Mouse (Mus musculus) kidney, embryonic 16.5 days (tissue): ENCODE measurements around the gene Scnn1a. TPM values are rescaled to one million over a fixed set of nuclear protein-coding genes. Genes with fewer than 3 reads are reported as not detected.
"Not testable (repeated sequence)": the region's sequence is repeated elsewhere in the genome, so short reads cannot be mapped to it uniquely, and the experiment has no call there.

Source experiments
- ATAC-seq: fragments of 200-750 bp; cut with Nextera tagmentation; 2 replicates; pipeline ENCODE4 v1.8.0; 2017; ENCODE audit warnings: moderate TSS enrichment; ENCODE audit not compliant: low FRiP score, low TSS enrichment
- H3K27ac ChIP-seq: fragments of 300-500 bp; sonication (generic); 2 replicates; pipeline ENCODE4 v1.5.1; 2014; ENCODE audit warnings: low read length
- H3K27me3 ChIP-seq: fragments of 300-500 bp; sonication (generic); 2 replicates; pipeline ENCODE4 v1.6.1; 2014; ENCODE audit warnings: low read length, control low read depth, mixed read lengths; ENCODE audit not compliant: insufficient read depth
- H3K36me3 ChIP-seq: fragments of 300-500 bp; sonication (generic); 2 replicates; pipeline ENCODE4 v1.6.1; 2014; ENCODE audit warnings: low read length, control low read depth, mixed read lengths; ENCODE audit not compliant: insufficient read depth
- H3K4me1 ChIP-seq: fragments of 300-500 bp; sonication (generic); 2 replicates; pipeline ENCODE4 v1.6.1; 2014; ENCODE audit warnings: low read length, control low read depth, mixed read lengths; ENCODE audit not compliant: insufficient read depth
- H3K4me2 ChIP-seq: fragments of 300-500 bp; sonication (generic); replicated peaks from 2 replicates; pipeline ENCODE4 v1.6.1; 2014; ENCODE audit warnings: low read depth, low read length
- H3K4me3 ChIP-seq: fragments of 300-500 bp; sonication (generic); 2 replicates; pipeline ENCODE4 v1.5.1; 2014; ENCODE audit warnings: mild to moderate bottlenecking, low read length
- H3K9ac ChIP-seq: fragments of 300-500 bp; sonication (generic); replicated peaks from 2 replicates; pipeline ENCODE4 v1.6.1; 2014; ENCODE audit warnings: low read length
- H3K9me3 ChIP-seq: fragments of 300-500 bp; sonication (generic); 2 replicates; pipeline ENCODE4 v1.6.1; 2016; ENCODE audit warnings: low read length, control low read depth
- WGBS: fragments of 180-500 bp; shearing (Covaris S2); extraction: QIAGEN DNeasy Blood & Tissue Kit; methylation state at CpG from one replicate; pipeline ENCODE4 v1.1.7; 2014; 5-methylcytosine and 5-hydroxymethylcytosine counted together
- polyA plus RNA-seq: library from polyadenylated mRNA; unstranded; fragments of >200 nt; fragmentation: Nextera tagmentation; extraction: Ambion mirVana; gene quantifications from 2 replicates; pipeline ENCODE4 v1.2.1, GENCODE M21; 2015

Gene Scnn1a
- polyA plus RNA-seq: 7.5 and 7.7 TPM in 2 replicates

DNA sequence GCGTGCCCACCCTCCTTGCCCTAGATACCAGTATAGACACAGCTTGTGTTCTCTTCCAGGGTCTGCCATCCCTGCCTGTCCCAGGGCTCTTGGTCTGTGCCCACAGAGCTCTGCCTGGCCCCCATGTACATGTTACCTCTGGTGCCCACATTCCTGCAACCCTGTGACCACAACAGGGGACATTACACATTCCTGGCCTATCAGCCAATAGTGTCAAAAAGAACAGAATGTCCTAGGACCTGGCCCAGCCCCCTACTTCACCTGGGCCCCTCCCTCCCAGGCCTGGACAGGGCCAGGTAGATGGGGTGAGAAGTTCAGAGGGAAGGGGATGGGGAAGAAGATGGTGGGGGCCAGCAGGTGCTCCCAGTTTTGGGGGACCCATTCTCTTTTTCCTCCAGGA, at the start of gene Scnn1a:
Scnn1a (plus strand) TSS at position 337 of the 400 bp plus-strand sequence.
- H3K4me2 ChIP-seq: peak within 1 kb of the TSS; percentile 37

DNA sequence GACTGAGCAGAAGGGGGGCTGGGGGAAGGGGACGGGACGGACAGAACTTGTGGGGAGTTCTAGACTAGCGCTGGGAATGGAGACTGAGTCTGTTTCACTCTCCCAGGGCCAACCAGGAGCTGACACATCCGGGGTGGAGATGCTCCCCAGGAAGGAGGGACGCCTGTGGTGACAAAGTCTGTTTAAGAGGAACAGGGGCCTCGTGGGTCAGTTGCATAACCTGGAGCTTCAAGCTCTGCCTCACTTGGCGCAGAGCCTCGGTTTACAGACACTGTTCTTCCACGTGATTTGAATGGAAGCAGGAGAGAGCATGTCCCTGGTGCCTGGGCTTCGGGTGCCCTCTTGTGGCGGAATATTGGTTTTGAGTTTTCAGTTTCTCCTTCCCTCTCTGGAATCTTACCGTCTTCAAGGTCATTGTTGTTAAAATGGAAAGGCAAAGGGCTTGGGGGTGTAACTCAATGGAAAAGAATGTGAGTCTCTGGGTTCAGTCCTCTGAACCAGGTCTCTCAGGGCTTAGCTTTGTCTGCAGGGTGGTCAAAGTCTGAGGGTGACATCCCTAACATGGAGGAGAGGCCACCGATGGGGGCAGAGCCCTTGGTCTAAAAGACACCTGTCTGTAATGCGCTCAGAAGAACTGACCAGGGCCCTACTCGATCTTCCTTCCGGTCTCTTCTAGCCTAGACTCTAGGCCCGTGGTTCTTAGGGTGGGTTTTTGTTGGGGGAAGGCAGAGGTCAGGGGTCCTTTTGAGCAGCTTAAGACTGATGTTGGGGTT, 48.8 kb upstream of the Scnn1a start:
- Histone ChIP-seq H3K4me2 (peak overlapping the region; percentile 46), H3K27ac (no peak overlapping the region), H3K9ac (peak overlapping the region; percentile 43), H3K36me3 (no peaks in the 10 kb centered on the region), H3K4me3 (peak overlapping the region; percentile 13; the same call in 1 of the 2 replicates), H3K27me3 (no peaks in the 10 kb centered on the region; the same call in 1 of the 2 replicates), H3K4me1 (peaks cover 3% of the 10 kb centered on the region; the same call in 1 of the 2 replicates), H3K9me3 (no peaks in the 10 kb centered on the region)
- WGBS: 21% methylated on average over 17 of the region's 17 CpGs
- ATAC-seq: peak; percentile 87

More for the DNA sequence above, at the start of gene Scnn1a:
- Histone ChIP-seq H3K9me3 (no peaks in the 10 kb centered on the region), H3K4me3 (peak within 1 kb of the TSS; percentile 19; the same call in 1 of the 2 replicates), H3K36me3 (no peaks in the 10 kb centered on the region), H3K27ac (0 out of 2 replicates have a peak within 1 kb of the TSS, but pooled peaks have one; percentile 26), H3K27me3 (peaks cover 28% of the 10 kb centered on the region), H3K9ac (no peak within 1 kb of the TSS; the same call in 1 of the 2 replicates), H3K4me1 (0 out of 2 replicates have a peak, but pooled peaks cover 4% of the 10 kb centered on the region)
- no peak for ATAC-seq
- 100% methylated on average over 1 of the region's 1 CpGs for WGBS

DNA sequence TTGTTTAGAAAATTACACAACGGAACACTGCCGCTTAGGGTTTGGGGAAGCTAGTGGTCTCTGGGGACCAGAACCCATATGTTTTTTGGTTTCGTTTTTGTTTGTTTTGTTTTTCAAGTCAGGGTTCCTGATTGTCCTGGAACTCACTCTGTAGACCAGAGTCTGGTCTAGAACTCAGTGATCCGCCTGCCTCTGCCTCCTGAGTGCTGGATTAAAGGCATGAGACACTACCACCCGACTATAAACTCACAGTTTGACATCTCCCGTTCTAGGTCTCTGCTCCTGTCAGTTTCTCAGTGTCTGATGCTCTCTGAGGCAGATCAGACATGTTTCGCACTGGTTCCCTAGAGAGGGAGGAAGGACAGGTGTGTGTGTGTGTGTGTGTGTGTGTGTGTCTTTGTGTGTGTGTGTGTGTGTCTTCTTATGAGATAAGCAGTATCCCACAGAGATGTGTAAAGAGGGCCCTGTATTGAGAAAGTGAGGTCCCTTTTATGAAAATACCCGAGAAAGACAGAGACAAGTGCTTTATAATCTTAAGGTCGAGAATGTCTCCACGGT, 48.2 kb upstream of the Scnn1a start:
- Histone ChIP-seq H3K36me3 (no peaks in the 10 kb centered on the region), H3K27me3 (no peaks in the 10 kb centered on the region; the same call in 1 of the 2 replicates), H3K4me3 (no peak overlapping the region), H3K9ac (peak overlapping the region; percentile 43), H3K9me3 (no peaks in the 10 kb centered on the region), H3K27ac (no peak overlapping the region), H3K4me2 (no peak overlapping the region), H3K4me1 (peaks cover 3% of the 10 kb centered on the region; the same call in 1 of the 2 replicates)
- 76% methylated on average over 10 of the region's 10 CpGs for WGBS
- no peak for ATAC-seq

DNA sequence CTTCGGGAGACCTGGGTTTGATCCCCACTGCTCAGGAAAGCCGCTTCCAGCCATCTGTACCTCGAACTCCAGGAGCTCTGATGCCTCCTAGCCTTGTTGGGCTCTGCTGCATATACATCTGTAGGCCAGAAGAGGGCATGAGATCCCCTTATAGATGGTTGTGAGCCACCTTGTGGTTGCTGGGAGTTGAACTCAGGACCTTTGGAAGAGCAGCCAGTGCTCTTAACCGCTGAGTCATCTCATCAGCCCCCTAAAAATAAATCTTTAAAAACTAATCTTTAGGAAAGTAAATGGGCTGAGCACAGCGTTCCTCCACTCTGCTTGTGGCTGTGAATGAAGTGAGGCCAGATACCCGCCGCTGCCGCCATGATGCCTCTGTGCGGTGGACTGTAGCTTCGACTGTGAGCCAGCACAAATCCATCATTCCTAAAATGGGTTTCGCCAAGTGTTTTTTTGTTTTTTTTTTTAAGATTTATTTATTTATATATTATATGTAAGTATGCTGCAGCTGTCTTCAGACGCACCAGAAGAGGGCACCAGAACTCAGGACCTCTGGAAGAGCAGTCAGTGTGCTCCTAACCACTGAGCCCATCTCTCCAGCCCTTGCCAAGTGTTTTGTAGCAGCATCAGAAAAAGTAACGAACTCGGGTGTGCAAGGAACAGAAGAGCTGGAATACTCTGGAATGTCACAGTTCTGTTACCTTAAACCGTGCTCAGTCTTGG, 45.5 kb upstream of the Scnn1a start:
- Histone ChIP-seq H3K36me3 (no peaks in the 10 kb centered on the region), H3K27me3 (no peaks in the 10 kb centered on the region; the same call in 1 of the 2 replicates), H3K4me2 (no peak overlapping the region), H3K9ac (no peak overlapping the region), H3K9me3 (no peaks in the 10 kb centered on the region), H3K27ac (no peak overlapping the region), H3K4me1 (peaks cover 3% of the 10 kb centered on the region; the same call in 1 of the 2 replicates), H3K4me3 (no peak overlapping the region)
- 50% methylated on average over 15 of the region's 15 CpGs for WGBS
- no peak for ATAC-seq

DNA sequence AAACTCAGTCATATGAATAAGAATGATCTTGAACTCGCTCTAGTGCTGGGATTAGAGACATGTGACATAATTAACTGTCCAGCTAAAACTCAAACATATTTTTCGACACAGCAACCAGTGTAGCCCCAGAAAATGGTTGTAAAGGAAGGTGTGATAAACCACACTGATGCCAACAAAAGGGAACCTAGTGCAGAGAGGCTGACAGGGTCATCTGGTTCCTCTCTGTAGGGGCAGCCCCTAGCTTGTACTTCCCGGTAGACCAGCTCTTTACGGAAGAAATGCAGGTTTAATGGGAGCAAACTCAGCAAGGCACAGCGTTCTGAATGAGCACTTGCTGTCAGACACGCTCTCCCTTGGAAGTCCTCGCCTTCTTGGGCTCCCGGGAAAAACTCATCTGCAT, 40.7 kb upstream of the Scnn1a start:
- WGBS: 55% methylated on average over 8 of the region's 8 CpGs
- Histone ChIP-seq H3K4me1 (0 out of 2 replicates have a peak, but pooled peaks cover 3% of the 10 kb centered on the region), H3K27me3 (no peaks in the 10 kb centered on the region), H3K36me3 (no peaks in the 10 kb centered on the region), H3K4me3 (no peak overlapping the region), H3K9ac (no peak overlapping the region), H3K9me3 (no peaks in the 10 kb centered on the region), H3K4me2 (no peak overlapping the region), H3K27ac (no peak overlapping the region)
- no peak for ATAC-seq

DNA sequence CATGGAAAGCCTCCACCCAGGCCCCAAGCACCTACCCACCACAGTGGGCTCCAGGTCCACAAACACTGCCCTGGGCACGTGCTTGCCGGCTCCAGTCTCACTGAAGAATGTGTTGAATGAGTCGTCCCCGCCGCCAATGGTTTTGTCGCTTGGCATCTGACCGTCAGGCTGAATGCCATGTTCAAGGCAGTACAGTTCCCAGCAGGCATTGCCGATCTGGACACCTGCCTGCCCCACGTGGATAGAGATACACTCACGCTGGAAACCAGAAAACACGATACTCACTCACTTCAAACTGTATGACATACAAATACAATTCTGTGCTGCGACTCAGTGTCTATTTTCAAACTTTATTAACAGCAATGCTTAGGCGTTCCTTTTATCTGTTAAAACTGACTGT, 37.7 kb upstream of the Scnn1a start:
- not testable (repeated sequence) for H3K27me3 ChIP-seq, H3K36me3 ChIP-seq, H3K9ac ChIP-seq, H3K27ac ChIP-seq, H3K4me2 ChIP-seq, ATAC-seq, H3K4me1 ChIP-seq, H3K4me3 ChIP-seq, H3K9me3 ChIP-seq
- WGBS: 92% methylated on average over 13 of the region's 13 CpGs

DNA sequence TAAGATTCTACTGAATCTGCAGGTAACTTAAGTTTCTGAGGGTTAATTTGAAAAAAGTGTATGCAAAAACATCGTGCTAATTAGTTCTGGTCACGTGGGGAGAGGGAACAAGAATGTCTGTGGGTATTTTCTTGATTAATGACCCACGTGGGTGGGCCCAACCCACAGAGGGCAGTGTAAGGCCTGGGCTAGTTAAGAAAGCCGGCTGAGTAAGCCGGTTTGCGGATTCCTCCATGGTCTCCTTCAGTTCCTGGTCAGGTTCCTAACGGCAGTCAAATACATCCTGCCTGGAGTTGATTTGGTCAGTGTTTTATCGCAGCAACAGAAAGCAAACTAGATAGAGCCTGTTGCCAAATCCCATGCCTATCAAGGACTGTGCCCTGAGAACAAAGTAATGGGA, 36.2 kb upstream of the Scnn1a start:
- H3K4me1 ChIP-seq: 0 out of 2 replicates have a peak, but pooled peaks cover 3% of the 10 kb centered on the region
- H3K9ac ChIP-seq: no peak overlapping the region
- H3K36me3 ChIP-seq: no peaks in the 10 kb centered on the region
- no peak overlapping the region for H3K4me3 ChIP-seq
- H3K27ac ChIP-seq: no peak overlapping the region
- 22% methylated on average over 8 of the region's 8 CpGs for WGBS
- no peak overlapping the region for H3K4me2 ChIP-seq
- no peaks in the 10 kb centered on the region for H3K9me3 ChIP-seq
- no peaks in the 10 kb centered on the region for H3K27me3 ChIP-seq
- no peak for ATAC-seq

DNA sequence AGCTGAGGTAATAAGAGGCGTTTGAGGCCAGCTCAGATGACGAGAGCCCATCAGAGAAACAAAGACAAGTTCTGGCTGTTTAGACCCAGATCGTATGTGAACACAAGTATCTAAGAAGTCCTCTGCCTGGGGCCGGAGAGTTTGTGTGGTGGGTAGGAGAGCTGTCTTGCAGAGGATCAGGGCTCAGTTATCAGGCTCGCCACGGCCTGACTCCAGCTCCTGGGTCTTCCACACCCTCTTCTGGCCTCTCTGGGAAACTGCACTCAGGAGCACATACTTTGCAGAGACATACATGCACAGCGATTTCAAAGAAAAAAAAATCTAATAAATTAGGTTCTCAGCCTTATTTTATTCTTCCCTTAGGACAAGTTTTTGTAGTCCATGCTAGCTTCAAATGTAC, 35.7 kb upstream of the Scnn1a start:
- H3K4me2 ChIP-seq: no peak overlapping the region
- H3K4me1 ChIP-seq: 0 out of 2 replicates have a peak, but pooled peaks cover 3% of the 10 kb centered on the region
- H3K27ac ChIP-seq: no peak overlapping the region; the same call in 1 of the 2 replicates
- H3K9me3 ChIP-seq: no peaks in the 10 kb centered on the region
- no peaks in the 10 kb centered on the region for H3K27me3 ChIP-seq
- WGBS: 90% methylated on average over 7 of the region's 7 CpGs
- no peak for ATAC-seq
- H3K4me3 ChIP-seq: no peak overlapping the region
- H3K36me3 ChIP-seq: no peaks in the 10 kb centered on the region
- no peak overlapping the region for H3K9ac ChIP-seq

DNA sequence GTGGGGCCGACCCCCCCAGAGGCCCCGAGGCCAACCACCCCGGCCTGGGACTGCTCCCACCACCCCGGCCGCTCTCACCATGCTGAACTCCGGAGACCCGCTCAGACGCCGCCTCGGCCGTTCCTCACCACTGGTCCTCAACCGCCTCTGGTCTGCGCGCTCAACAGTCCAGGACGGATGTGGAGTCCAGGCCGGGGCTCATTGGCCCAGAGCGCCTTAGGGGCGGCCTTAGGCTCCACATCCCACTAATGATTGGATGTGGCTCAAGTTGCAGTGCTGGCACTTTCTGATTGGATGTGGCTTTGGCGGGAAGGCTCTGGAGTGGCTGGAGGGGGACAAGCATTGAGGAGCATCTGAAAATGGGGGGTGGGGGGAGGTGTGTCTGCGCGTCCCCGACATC, 34.6 kb upstream of the Scnn1a start, which contains the start of gene Tuba3a:
Tuba3a (minus strand) TSS at position 153 of the 400 bp plus-strand sequence.
- H3K4me2 ChIP-seq: no peak within 1 kb of the TSS
- no peak within 1 kb of the TSS for H3K27ac ChIP-seq
- no peak within 1 kb of the TSS for H3K9ac ChIP-seq
- no peaks in the 10 kb centered on the region for H3K36me3 ChIP-seq
- no peaks in the 10 kb centered on the region for H3K9me3 ChIP-seq
- H3K4me3 ChIP-seq: no peak within 1 kb of the TSS
- 0 out of 2 replicates have a peak, but pooled peaks cover 3% of the 10 kb centered on the region for H3K4me1 ChIP-seq
- peak; percentile 59; the same call in 1 of the 2 replicates for ATAC-seq
- no peaks in the 10 kb centered on the region for H3K27me3 ChIP-seq
- WGBS: 92% methylated on average over 22 of the region's 22 CpGs
